Mouse (Mus musculus) kidney, adult 9 months (tissue): ENCODE results near the gene Tmem107.
A peak's percentile ranks its signal among the peaks of the same experiment; 100 is the strongest.
"Not testable (repeated sequence)": the region's sequence is repeated elsewhere in the genome, so short reads cannot be mapped to it uniquely, and the experiment has no call there.

ENCODE experiments used
- DNase-seq: peaks from one replicate; pipeline ENCODE4 v3.0.0; 2022

Tmem107 gene

DNA sequence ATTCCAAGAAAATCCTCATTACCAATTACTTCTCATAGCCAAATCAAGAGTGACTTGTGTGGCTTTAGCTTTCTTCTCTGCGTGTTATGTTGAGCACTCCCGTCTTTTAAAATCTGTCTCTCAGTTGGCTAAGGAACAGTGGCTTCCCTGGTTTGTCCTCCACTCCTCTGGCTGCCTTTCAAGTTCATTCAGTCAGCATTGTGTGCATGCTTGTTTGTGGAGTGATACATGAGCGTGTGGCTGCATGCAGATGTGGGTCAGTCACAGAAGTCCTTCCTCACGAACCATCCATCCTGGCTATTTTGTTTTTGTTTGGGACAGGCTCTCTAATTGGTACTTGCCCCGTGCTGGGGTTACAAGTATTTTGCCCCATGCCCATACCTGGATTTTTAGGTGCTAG lies 6.0 kb downstream of the Tmem107 start:
- no peak for DNase-seq

DNA sequence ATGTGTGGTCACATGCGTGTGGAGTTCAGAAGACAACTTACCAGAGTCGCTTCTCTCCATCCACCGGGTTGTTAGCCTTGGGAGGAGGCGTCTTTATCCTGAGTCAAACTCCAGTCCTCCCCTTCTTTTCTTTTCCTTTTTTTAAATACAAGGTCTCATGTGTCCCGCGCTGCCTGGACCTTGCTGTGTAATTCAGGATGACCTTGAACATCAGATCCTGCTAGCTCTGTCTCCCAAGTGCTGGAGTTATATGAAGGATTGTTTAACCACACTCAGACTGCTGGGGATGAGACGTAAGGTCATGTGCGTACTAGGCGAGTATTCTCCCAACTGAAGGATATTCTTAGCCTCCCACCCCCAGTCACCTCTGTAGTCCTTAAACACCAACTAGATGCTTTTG lies 6.7 kb downstream of the Tmem107 start:
- no peak for DNase-seq

DNA sequence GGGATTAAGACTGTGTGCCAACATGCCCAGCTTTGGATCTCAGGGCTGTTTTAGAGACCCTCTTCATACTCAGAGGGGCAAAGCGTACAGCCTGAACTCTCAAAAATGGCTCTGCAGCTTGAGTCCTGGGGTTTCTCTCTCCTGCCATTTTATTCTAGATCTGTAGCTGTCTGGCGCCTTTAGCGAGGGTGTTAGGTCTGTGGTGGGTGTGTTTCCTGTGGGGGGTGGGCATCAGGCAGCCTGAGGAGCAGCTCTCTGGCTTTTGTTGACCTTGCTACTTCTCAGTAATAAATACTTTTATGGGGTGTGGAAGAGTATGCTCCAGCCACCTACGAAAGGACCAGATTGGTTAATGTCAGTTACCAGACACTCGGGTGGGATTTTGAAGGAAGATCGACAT lies 7.4 kb downstream of the Tmem107 start:
- no peak for DNase-seq

DNA sequence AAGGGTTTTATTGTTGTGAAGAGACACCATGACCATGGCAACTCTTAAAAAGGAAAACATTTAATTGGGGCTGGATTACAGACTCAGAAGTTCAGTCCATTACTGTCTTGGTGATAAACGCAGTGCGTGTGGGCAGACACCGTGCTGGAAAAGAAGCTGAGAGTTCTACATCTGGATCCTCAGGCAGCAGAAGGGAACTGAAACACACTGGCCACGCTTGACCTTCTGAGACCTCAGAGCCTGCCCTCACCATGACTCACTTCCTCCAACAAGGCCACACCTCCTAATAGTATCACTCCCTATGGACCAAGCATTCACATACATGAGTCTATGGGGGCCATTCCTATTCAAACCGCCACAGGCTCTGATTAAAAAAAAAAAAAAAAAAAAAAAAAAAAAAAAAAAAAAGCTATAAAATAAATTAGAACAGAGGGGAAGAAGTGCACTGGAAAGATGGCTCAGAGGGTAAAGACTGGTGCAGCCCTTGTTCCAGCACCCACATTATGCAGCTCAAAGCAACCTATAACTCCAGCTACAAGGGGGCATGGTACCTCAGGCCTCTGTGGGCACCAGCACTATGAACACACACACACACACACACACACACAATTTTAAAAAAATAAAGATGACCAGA lies 8.3 kb downstream of the Tmem107 start:
- DNase-seq, result no peak

DNA sequence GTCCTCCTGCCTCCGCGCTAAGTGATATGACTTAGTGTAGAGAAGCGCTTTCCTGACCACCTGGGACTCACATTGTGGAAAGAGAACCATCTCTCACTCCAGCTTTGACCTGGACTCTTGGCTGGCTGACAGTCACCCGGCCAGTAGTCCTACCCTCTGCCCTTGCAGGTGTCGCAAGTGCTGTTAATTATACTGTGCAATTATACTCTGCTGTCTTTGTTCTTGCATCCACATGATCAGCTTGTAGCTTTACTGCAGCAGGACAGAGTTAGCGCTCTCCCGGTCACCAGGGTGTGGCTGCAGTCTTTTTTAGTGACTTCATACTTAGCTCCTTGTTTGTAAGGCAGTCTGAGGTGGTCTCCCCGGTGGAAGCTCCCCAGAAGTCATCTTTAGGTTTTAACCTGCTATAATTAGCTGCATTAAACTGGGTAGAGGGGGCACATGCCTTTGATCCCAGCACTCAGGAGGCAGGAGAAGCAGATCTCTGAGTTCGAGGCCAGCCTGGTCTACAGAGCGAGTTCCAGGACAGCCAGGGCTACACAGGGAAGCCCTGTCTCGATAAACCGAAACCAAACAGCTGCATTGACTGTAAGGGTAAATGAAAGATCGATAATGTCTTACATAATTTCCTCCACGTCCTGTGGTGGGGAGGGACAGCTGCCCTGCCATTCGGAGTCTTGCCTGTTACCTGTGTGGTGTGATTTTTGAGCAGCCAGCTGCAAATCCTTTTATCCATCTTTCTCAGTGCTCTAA lies 9.7 kb downstream of the Tmem107 start:
- DNase-seq, result peak; percentile 54

DNA sequence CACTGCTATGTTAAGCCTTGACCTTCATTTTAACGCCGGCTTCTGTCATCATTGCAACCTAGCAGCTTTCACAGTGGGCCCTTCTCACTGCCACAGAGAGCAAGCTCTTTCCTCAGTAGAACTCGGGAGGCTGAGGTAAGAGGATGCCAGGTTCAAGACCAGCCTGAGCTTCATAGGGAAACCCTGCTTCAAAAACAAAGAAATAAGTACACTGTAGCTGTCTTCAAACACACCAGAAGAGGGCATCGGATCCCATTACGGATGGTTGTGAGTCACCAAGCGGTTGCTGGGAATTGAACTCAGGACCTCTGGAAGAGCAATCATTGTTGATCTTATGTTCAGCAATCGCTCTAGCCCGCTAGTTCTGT lies 10.2 kb downstream of the Tmem107 start:
- DNase-seq, result no peak

DNA sequence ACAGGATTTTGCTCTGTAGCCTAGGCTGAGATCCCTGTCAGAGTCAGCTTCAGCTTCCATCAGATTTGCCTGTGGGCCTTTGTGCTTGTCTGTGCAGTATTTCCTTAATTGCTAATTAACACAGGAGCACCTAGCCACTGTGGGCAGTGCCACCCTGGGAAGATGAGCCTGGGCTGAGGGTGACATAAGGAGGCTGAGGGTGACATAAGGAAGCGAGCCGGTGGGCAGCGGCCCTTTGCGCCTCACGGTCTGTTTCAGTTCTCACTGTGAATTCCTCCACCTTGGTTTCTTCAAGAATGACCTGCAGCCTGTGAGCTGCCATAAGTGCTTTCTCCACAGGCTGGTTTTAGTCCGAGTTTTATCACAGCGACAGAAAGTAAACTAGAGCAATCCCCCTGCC lies 11.0 kb downstream of the Tmem107 start:
- no peak for DNase-seq

DNA sequence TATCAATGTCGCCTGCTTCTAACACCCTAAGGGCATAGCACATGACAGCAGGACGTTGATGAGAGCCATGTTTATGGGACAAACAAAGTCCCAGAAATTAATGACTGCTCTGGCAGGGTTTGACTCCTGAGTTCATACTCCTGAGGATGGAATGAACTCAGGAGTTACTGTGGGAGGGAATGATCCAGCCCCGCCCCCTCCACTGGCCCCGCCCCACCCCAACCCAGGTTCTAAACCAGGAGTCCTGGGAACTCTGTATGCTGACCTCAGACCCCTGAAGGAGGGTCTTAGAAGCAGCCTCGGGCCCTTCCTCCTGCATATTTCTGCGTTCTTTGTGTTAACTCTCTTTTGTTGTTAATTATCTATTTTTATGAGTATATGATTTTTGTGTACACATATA lies 15.0 kb downstream of the Tmem107 start:
- DNase-seq, result no peak

DNA sequence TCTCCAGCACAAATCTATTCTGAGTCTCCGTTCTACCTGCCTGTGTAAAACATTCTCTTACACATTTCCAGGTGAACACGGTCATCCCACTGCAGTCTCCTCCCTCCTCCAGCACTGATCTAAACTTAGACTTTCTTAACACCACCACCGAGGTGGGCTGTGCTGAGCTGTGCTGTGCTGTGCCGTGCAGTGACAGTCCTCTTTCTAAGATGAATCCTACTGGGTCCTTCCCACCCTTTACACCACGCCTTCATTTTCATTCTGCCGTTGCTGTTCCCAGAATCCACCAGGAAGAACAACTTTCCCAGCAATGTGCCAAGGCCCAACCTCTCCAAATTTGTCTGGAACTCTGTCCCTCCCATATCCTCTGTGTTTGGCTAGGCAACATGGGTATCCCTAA lies 15.8 kb downstream of the Tmem107 start:
- no peak for DNase-seq

DNA sequence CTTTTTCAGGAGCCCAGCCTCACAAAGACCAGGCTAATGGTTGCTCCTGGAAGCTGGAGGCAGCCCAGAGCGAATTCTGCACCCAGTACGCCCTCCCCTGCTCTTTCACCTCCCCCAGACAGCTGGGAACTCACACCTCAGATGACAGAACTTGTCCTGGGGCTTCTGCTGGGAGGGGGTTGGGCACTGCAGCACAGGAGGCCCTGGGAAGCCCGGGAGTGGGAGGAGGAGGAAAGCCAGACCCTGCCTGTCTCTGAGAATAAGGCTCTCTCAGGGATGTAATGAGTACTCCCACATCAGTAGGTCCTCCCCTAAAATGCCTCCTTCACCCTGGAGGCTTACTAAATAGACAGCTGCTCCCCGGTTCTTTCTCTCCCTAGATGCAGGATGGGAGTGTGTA lies 16.5 kb downstream of the Tmem107 start:
- no peak for DNase-seq

DNA sequence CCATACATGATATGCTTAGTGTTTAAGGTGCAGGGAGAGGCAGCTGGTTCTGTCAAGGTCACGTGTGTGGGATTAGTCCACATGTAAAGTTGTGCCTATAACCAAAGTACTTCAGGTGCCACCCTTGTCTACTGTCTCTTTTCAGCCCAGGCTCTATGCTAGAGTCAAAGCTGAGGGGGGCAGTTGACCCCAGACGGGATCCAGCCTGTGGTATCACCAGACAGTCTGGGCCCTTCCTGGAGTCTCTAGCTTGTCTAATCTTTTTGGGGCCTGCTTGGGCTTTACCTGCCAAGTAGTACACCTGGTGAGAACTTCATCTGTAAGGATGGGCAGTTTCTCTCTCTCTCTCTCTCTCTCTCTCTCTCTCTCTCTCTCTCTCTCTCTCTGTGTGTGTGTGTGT lies 17.0 kb downstream of the Tmem107 start:
- no peak for DNase-seq

DNA sequence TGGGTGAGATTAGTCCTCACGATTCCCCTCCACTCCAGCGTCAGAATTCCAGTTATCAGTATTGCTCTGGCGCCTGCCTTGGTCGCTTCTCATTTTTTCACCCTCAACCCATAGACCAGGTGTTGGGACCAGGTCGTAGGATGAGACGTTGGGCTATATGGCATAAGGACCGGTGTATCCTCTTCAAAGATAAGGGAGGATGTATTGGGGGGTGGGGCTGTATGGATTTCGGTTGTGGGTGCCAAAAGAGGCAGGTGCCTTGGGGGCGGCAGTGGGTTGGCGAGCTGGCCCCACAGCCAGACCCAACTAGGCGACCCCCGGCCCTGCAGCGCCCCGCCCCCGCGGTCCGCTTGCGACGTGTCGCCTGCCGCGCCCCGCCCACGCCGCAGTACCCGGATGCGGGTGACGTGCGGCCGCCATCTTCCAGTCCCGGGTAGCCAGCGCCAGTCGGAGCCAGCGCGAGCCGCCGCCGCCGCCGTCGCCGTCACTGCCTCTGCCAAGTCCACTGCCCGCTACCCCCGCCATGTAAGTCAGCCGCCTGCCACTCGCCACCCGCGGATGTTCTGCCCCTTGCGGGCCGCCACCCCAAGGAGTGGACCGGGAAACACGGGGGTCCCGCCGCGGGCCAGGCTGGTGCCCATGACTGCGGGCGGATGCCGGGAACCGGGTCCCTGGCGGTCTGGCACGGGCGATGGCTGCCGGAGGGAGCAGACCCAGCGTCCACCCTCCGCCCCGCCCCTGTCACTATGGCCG lies 17.7 kb downstream of the Tmem107 start, which contains the start of gene Vamp2:
Vamp2 (plus strand) TSS at position 388 of the 753 bp plus-strand sequence.
- DNase-seq, result peak; percentile 90

DNA sequence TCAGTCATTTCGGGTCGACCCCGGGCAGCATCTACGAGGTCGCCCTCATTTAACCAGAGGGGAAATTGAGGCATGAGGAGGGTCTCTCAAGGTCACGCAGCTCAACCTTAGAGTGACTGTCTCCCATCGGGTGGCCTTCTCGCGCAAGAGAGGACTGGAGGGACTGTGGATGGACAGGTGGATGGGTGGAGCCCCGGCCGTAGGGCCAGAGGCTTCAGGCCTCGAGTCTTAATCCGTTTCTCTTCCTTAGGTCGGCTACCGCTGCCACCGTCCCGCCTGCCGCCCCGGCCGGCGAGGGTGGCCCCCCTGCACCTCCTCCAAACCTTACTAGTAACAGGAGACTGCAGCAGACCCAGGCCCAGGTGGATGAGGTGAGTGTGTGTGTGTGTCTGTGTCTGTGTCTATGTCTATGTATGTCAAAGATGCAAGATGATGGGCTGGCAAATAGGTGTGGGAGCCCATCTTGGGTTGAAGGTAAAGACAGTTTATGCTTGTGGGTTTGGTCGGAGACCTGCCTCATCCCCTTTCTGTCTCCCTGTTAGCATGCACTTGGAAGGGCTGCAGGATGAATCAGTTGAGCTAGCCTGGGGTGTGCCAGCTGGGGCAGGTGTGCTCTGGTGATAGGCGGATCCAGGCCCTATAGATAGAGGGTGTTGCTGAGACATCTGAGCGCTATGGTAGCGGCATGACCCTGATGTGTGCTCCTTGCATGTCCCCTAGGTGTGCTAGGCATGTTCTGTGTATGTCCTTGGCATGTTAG lies 18.4 kb downstream of the Tmem107 start:
- DNase-seq, result no peak

DNA sequence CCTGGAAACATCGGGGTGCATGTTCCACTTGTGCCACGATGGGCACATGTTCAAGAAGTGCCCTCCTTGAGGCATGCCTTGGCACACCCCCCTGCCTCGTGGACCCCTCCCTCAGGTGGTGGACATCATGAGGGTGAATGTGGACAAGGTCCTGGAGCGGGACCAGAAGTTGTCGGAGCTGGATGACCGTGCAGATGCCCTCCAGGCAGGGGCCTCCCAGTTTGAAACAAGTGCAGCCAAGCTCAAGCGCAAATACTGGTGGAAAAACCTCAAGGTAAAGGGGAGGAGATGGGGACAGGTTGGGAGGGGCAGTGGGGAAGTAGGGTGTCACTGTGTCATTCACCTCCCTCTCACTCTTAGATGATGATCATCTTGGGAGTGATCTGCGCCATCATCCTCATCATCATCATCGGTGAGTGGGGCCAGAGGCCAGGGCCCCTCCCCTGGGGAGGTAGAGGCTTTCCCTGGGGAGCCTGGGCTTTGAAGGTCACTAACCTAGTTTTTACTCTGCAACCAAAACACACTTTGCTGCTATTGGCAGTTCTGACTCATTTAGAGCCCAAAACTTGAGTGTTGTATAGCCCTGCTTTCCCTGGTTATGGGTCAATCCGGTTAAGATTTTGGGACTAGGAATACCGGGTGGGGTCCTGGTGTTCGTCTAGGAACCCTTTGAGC lies 19.1 kb downstream of the Tmem107 start:
- DNase-seq, result no peak

DNA sequence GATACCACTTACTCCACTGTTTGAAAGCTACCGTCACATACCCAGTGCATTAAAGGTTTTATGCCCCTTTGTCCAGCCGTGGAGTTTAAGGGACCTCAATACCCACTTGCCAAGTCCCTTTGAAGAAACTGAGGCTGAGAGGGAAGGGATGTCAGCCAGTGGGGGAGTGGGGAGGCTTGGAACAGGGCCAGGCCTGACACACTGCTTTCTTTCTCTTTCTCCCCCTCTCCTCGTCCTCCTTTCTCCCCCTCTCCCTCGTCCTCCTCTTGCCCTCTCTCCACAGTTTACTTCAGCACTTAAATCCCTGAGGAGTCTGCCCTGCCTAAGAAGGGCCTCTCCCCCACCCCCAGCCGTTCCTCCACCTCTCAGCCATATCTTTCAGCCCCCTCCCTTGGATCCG lies 19.8 kb downstream of the Tmem107 start:
- DNase-seq, result no peak

DNA sequence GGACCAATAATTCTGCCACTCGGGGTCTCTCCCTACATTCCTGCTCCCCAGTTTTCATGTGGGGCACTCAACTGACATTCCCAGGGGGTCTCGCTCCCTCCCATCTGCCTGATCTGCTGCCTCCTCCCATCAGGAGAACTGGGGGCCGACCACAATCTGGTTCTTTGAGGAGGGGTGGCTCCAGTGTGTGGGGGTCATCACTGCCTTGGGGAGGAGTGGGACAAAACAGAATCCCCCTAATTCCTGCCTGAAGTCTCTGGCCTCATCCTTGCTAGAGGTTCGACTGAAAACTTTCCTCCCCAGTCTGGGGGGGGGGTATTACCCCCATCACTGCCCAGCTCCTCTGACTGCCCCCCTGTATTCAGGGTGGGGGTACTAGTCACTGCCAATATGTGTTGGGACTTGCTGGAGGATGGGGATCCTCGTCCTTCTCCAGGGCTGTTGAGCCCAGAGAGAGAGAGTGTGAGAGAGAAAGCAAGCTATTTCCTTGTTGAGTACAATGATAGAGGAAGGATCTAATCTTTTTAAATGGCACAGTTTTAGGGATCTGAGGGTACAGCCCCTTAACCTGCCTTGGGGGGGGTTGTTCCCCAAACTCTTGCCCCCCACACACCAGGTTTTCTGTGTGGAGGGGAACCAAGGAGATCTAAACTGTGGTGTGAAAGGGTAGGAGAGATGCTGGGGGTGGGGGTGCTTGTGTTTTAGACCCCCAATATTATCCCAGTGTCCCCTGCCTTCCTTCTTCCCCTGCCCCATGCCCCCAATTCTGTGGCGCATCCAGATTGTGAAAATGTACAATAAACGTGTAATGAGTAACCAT lies 21.2 kb downstream of the Tmem107 start:
- no peak for DNase-seq

DNA sequence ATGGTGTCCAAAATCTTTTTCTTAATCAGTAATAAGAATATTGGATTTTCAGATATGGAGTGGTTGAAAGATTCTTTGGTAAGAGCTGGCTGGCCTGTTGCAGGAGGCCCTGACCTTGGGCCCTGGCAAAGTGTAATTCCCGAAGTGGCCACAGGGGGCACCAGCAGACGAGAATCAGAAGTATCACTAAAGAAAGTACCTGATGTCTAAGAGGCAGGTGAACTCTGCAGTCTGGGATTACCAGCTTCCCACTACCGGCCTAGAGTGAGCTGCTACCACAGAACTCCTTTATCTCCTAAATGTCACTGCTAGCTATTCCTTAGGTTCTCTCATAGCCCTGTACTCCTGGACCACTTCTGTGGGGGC lies 21.8 kb downstream of the Tmem107 start:
- peak; percentile 97 for DNase-seq

DNA sequence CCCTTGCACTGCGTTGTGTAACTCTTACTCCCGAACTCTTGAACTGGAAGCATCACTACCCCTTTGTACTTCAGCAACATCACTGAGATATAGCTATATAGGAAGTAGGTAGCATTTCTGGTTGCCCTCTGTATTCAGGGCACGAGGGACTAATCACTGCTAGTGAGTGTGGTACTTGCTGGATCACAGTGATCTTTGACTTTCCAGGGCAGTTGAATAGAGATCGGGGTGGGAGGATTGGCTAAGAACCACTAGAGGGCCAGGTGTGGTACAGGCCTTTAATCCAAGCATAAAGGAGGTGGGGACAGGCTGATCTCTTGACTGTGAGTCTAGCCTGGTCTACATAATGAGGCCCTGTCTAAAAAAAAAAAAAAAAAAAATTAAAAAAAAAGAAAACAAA lies 22.3 kb downstream of the Tmem107 start:
- DNase-seq, result peak; percentile 54

DNA sequence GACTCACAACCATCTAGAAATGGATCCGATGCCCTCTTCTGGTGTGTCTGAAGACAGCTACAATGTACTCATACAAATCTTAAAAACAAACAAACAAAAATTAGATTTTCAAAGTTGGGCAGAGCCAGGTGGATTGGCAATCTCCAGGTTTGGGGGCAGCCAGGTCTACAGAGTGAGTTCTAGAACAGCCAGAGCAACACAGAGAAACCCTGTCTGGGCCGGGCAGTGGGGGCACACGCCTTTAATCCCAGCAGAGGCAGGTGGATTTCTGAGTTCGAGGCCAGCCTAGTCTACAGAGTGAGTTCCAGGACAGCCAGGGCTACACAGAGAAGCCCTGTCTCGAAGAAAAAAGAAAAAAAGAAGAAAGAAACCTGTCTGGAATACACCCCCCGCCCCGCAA lies 23.2 kb downstream of the Tmem107 start:
- DNase-seq, result not testable (repeated sequence)

DNA sequence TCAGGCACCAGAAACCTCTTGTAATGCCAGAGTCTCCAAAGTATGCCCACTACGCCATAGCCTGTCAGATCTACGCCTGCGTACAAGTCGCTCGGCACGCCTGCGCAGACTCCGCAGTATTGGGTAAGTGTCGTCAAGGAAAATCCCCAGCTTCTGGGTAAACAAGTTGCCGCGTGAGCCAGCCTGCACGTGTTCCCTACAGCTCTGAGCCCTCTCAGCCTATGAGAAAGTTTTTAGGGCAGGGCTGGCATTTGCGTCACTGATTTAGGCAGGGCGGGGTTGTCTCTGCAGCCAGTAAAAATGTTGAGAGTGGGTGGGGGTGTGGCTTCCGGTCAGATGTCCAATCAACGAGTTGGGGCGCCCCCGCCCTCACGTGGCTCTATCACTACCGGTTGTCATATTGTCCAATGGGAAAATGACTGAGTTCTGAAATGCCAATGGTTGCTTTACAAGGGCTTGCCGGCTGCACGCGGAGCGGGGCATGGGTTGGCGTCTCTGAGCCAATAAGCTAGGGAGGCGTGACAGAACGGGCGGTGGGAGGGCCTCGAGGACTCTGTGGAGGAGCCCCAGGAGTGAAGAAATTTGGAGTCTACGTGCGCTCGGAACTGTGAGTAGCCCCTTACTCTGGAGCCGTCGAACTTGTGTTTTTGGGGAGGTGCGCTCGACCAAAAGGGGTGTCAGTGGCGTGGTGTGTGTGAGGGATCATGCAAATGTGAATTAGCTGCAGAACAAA lies 24.3 kb downstream of the Tmem107 start, which contains the start of gene Per1:
Per1 (plus strand) TSS at position 521 of the 733 bp plus-strand sequence.
- DNase-seq, result peak; percentile 100
